Mouse (Mus musculus): ENCODE results near the gene Dcaf5.

Dcaf5 gene

GRCm38 (mm10) chr12:80406650-80407049 lies 29.8 kb downstream of the Dcaf5 start:
- peak; percentile 76 to 77 for DNase-seq

- no peak for DNase-seq
These were observed 32.3 kb downstream of the Dcaf5 start for GRCm38 (mm10) chr12:80404139-80404538.

DNA sequence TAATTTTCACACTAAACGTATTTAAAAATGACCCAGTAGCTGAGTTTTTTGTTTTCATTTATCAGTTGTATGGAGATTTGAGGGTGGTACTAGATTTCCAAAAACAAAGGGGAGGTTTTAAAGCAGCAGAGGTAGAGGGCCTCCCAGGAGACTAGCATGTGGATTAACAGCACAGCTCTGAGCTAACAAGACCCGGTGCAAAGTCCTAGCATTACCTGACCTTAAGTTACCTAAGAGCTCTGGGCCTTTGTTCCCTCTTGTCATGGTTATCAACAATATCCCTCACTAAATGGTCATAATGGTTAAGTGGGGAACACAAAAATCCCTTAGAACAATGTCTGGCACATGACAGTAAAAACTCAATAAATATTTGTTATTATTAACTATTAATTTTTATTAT lies 37.3 kb downstream of the Dcaf5 start:
- no peak for DNase-seq

DNA sequence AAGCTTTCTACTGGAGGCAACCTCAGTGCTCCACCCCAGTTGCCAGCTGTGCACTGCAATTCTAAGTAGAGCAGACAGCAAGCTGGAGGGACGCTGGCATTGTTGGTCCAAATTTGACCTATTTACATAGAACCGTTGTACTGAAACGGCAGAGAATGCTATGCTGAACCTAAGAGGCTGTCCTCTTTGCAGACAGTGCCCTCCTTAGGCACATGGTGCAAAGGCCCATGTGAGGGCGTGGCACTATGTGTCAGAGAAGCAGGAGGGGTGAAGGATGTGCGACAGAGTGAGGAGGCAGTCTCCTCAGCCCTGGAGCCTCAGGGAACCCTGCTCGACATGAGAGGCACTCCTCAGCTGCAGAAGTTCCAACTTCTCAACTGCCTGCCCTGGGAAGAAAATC lies 40.0 kb downstream of the Dcaf5 start:
- DNase-seq, result no peak

DNA sequence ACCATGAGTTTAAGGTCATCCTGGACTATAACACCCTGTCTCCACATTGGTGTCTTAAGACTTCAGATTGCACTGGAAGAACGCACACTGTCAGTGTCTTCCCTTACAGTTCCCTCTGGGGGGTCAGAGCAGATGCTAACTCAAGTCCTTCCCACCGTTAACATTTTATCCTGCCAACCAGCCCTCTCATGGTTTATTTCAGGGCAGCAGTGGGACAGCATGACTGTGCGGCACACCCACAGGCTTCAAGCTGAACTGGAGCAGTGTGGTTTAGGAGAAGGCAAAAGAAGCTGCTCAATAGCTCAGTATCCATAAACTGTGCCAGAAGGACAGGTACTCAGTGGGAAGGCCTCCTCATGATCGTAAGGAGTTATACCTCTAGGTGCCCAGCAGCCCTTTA lies 41.1 kb downstream of the Dcaf5 start:
- DNase-seq, result no peak

DNA sequence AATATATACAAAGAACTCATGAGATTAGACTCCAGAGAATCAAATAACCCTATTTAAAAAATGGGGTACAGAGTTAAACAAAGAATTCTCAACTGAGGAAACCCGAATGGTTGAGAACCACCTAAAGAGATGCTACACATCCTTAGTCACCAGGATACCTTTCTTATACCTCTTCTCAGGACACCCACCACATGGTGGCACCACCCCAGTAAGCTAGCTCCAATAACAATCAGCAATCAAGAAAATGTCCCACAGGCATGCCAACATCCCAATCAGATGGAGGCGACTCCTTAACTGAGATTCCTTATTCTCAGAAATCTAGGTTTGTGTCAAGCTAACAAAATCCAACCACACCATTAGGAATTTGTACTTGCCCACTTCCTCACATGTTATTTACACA lies 42.4 kb downstream of the Dcaf5 start:
- peak; percentile 62 to 67 for DNase-seq

DNA sequence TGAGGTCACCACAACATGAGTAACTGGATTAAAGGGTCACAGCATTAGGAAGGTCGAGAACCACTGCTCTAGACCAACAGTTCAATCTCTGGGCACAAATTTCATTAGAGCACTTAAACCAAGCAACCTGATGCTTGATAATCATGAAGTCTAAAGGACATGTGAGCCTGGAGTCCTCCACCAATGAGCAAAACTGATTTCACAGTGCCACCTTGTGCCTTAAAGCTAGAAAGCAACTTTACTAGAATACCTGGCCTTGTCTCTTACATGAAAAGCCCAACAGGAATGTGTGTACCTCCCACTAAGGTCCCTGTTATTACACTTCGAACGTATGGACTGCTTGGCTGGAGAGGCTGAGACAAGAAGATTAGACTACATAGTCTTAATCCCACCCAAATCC lies 47.0 kb downstream of the Dcaf5 start:
- no peak for DNase-seq

DNA sequence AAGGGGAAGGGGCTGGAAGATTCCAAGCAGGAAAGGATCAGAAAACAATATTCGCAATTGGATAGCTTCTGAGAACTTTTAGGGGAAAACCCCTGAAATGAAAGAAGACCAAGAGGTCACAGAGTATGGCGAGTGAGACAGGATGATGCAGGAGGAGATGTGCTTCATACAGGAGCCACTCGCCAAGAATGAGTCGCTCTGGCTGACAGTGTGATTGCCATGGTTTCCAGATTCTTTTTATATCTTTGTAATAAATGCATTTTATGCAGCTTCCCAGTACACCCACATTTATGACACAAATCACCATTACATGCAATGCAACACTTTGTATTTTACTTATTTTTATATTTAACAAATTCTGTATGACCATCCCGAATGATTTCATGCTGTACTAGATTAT lies 49.1 kb downstream of the Dcaf5 start:
- DNase-seq, result no peak

DNA sequence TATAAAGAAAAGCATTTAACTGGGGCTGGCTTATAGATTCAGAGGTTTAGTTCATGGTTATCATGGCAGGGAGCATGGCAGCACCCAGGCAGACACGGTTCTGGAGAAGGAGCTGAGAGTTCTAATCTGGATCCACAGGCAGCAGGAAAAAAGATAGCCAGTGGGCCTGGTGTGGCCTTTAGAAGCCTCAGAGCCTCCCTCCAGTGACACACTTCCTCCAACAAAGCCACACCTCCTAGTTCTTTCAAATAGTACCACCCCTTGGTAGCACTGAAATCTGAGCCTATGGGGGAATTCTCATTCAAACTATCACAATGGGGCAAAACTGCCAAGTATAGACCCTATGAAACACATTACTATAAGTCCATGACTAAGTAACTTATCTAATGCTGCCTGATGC lies 51.0 kb downstream of the Dcaf5 start:
- DNase-seq, result no peak

DNA sequence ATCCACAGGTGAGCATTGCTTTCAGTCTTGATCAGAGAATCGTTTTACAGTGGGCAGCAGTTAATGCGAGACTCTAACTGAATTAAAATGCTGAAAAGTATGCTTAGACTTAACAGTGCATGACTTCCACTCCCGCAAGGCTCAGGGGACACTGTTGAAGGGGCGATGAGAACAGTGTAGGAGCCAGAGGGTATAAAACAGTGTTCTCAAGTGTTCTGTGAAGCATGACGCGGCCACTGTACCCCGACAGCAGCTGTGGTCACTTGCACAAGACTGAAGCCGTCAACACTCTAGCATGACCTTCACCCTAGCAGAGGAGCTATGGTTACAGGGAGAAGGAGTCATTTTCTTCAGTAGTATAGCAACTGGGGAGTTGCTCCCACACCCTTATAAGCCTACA lies 52.9 kb downstream of the Dcaf5 start:
- no peak for DNase-seq

DNA sequence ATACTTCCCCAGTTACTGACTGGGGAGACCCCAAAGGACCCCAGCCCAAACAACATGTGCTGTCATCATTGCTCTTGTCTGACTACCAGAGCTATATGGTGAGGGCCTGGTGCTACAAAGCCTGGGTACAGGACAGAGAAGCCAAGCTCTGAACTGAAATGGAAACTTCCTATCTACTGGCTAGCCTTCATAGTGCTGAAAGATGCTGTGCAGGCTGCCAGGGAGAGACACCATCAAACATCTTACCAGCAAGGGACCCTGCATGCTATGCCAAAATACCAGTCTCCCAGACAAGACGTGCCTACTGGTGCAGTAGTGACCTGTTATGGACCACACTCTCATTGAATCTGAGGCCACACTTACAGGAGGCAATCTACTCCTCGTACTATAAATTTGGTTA lies 53.6 kb downstream of the Dcaf5 start:
- DNase-seq, result no peak

DNA sequence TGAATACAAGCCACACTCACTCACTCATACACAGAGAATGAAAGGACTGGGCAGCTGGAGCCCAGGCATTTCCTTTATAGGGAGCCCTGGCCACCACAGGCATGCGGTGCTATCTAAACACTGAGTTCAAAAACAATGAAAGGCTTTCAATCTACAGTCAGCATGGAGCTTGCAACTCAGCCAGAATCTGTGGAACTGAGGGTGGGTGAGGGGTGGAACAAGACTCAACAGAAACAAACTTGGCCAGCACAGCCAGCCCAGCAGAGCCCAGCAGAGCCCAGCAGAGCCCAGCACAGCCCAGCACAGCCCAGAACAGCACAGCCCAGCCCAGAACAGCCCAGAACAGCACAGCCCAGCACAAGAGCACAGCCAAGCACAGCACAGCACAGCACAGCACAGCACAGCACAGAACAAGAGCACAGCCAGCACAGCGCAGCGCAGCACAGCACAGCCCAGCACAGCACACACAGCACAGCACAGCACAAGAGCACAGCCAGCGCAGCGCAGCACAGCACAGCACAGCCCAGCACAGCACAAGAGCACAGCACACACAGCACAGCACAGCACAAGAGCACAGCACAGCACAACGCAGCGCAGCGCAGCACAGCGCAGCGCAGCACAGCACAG lies 56.5 kb downstream of the Dcaf5 start:
- DNase-seq, result peak; percentile 10 to 19

DNA sequence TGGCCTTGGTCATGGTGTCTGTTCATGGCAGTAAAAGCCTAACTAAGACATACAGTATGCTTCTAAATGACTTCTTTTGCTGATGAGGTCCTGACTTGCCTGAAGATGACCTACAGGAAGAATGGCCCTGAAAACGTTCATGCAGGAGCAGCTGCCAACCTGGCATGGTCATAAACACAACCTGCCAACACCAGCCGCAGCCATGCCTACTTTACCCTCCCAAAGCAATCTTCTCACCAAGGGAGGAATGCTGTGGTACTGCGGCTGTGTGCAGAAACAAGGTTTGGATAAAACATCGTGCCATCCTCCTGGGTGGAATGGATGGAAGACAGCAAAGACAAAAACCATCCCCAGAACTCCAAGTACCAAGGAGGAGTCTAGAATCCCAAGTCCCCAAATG lies 57.0 kb downstream of the Dcaf5 start:
- no peak for DNase-seq

DNA sequence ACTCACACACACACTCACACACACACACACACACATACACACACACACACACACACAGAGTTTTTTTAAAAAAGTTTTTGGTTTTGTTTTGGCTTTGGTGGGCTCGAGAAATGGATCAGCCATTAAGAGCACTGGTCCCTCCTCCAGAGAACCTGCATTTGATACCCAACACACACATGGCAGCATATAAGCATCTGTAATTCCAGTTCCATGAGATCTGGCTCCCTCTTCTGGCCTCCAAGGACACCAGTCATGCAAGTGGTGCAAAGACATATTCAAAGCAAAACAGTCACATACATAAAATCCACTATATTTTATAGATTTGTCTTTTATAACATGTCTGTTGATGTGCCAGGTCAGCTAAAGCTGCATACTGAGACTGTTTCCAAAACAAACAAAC lies 58.8 kb downstream of the Dcaf5 start:
- peak; percentile 17 to 35 for DNase-seq

DNA sequence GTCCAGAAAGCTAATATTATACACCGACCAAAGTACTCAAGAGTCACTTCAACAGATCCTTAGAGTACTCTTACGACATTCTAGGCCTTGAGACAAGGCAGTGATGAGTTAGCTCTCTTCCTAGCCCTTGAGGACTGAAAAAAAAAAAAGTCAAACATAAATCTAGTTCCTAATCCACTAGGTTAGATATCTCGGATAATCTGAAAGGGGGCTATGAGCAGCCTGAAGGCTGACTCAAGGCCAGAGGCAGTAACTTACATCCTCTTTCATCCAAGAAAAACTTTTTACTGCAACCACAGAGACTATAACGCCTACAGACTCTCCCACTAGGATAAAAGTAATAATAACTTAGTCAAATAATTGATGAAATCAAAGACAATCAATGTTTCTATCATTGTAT lies 60.7 kb downstream of the Dcaf5 start:
- DNase-seq, result no peak

GRCm38 (mm10) chr12:80374736-80375135 lies 61.7 kb downstream of the Dcaf5 start:
- DNase-seq, result no peak

- no peak for DNase-seq
These were observed 63.5 kb downstream of the Dcaf5 start for GRCm38 (mm10) chr12:80372946-80373345.

GRCm38 (mm10) chr12:80367227-80367626 lies 69.2 kb downstream of the Dcaf5 start:
- no peak for DNase-seq

- peak; percentile 52 to 62 for DNase-seq
These were observed 70.4 kb downstream of the Dcaf5 start for GRCm38 (mm10) chr12:80366004-80366480.

- peak in 1 of 2 experiments; percentile 16 for DNase-seq
These were observed 71.1 kb downstream of the Dcaf5 start for GRCm38 (mm10) chr12:80365345-80365744.

- no peak for DNase-seq
These were observed 74.7 kb downstream of the Dcaf5 start for GRCm38 (mm10) chr12:80361655-80362054.

DNA sequence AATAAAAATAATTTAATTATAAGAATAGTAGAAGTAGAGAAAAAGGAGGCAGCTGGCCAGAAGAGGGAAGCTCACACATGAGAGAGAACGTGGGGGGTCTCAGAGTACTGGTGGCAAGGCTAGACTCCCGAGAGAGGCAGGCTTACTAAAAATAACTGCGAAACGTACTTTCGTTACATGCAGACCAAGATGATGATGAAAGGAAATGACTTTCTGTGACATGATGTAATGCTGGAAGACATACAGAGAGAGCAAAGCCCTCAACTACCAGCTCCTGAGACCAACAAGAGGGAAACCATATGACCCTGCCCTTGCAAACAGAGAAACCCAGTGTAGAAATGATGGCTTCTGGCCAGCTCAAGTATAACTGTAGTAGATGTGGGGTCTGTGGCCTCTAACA lies 76.1 kb downstream of the Dcaf5 start:
- no peak for DNase-seq

DNA sequence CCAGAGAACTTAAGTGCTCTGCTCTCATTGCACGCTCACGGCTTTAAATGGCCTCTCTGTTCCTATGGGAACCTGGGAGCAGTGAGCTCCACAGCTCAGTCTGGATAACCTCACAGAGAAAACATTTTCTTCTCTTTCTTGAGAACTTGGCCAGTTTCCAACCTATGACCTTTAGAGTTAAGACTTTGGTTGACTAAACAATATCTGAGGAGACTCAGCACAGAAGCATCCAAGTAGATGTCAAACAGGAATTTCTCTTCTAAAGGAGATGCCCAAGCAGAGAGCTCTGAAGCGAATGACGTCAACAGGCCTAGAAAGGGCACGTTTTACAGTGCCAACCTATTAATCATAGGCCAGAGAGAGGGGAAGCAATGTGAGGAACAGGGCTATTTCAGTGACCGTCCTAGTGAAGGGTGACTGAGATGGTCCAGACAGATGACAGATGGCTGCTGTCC lies 91.6 kb downstream of the Dcaf5 start:
- no peak for DNase-seq

GRCm38 (mm10) chr12:80340936-80341335 lies 95.5 kb downstream of the Dcaf5 start:
- DNase-seq, result no peak

DNA sequence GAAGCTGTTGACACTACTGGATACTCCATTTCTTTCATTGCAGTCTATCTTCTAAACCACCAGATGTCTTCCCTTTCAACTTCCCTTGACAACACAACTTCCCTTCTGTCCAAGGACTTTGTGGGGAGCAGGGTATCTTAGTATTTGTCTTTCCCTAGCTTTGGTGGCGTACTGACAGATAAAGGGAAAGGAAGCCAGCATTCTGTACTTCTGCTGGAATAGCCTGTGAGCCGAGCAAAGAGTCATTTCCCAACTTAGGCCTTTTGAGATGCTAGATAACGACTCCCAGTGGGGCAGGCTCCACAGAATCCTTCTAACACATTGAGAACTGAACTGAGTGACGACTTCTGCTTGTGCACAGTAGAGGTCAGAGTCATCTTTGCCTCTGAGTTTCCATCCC lies 102.2 kb downstream of the Dcaf5 start:
- DNase-seq, result no peak
